8 mouse cellular contexts compared by ENCODE assay signal in genomic region chr14:33673350-33674087, GRCm38 (mm10).
DNase-seq lines count a peak whose midpoint lies in the region; ATAC-seq and TF ChIP-seq lines count a peak whose summit lies in the region.

No protein-coding gene starts in this region.

- 83% methylated on average over 5 of the region's 5 CpGs for WGBS in forebrain, embryonic 10.5 days
- 72% methylated on average over 5 of the region's 5 CpGs for whole genome bisulfite sequencing in forebrain, embryonic 11.5 days

- DNase-seq in forebrain, embryonic 10.5 days (ENCODE audit: extremely low spot score, low spot score), result peak; percentile 23
- no peak for DNase-seq in forebrain, embryonic 11.5 days (ENCODE audit: low spot score)
- DNase-seq in urinary bladder, postnatal 14 days (ENCODE audit: low spot score), result peak; percentile 58
- DNase-seq in urinary bladder, adult 2 months (ENCODE audit: low spot score), result no peak
- DNase-seq in layer of hippocampus, adult 2 months (ENCODE audit: low spot score in 2 of 2), result peak; percentile 37 to 60
- DNase-seq in thymus, postnatal 36 days, result no peak

- H3K4me2 ChIP-seq in forebrain, embryonic 11.5 days (ENCODE audit: low read depth, low read length, severe bottlenecking), result no peak overlapping the region

- H3K4me1 ChIP-seq in forebrain, embryonic 10.5 days, result no peaks in the 10 kb centered on the region
- no peaks in the 10 kb centered on the region for H3K4me1 ChIP-seq in forebrain, embryonic 11.5 days (replicated peaks; ENCODE audit: control insufficient read depth, insufficient read depth, low read length)
- no peaks in the 10 kb centered on the region for H3K4me1 ChIP-seq in embryonic fibroblast, embryonic 13.5 days (ENCODE audit: control insufficient read depth, insufficient read depth, low read length)

- H3K9ac ChIP-seq in forebrain, embryonic 11.5 days (ENCODE audit: low read length), result no peak overlapping the region

- TF ChIP-seq CTCF in embryonic fibroblast, embryonic 13.5 days (IDR thresholded peaks at IDR 0.05; ENCODE audit: borderline replicate concordance, insufficient read depth, low read length), result peak; percentile 86
- peak; percentile 94 for TF ChIP-seq CTCF in layer of hippocampus, adult 2 months (conservative IDR thresholded peaks at IDR 0.05)

- H3K27ac ChIP-seq in forebrain, embryonic 10.5 days, result no peak overlapping the region
- H3K27ac ChIP-seq in forebrain, embryonic 11.5 days (ENCODE audit: low read depth, low read length), result no peak overlapping the region
- H3K27ac ChIP-seq in embryonic fibroblast, embryonic 13.5 days (ENCODE audit: insufficient read depth, low read length), result no peak overlapping the region
- H3K27ac ChIP-seq in layer of hippocampus, adult 2 months, result no peak overlapping the region

- no peaks in the 10 kb centered on the region for H3K27me3 ChIP-seq in forebrain, embryonic 10.5 days (ENCODE audit: poor library complexity, severe bottlenecking)
- H3K27me3 ChIP-seq in forebrain, embryonic 11.5 days (ENCODE audit: control insufficient read depth, insufficient read depth, low read length), result no peaks in the 10 kb centered on the region

- TF ChIP-seq POLR2A in embryonic fibroblast, embryonic 13.5 days (IDR thresholded peaks at IDR 0.05; ENCODE audit: low read depth, low read length), result no peak

- no peak for ATAC-seq in forebrain, embryonic 11.5 days (replicated peaks; ENCODE audit: low FRiP score)
- 0 out of 2 replicates have a peak, but pooled peaks have one; percentile 26 for ATAC-seq in megakaryocyte progenitor cell, adult 5-6 weeks (replicated peaks; ENCODE audit: poor library complexity)

- no peak overlapping the region for H3K4me3 ChIP-seq in forebrain, embryonic 10.5 days
- no peak overlapping the region for H3K4me3 ChIP-seq in forebrain, embryonic 11.5 days (ENCODE audit: low read depth, low read length)
- no peak overlapping the region for H3K4me3 ChIP-seq in embryonic fibroblast, embryonic 13.5 days (ENCODE audit: insufficient read depth, low read length)
- H3K4me3 ChIP-seq in layer of hippocampus, adult 2 months, result no peak overlapping the region

- no peaks in the 10 kb centered on the region for H3K9me3 ChIP-seq in forebrain, embryonic 10.5 days
- H3K9me3 ChIP-seq in forebrain, embryonic 11.5 days (ENCODE audit: control insufficient read depth, low read length), result no peaks in the 10 kb centered on the region

- no peaks in the 10 kb centered on the region for H3K36me3 ChIP-seq in forebrain, embryonic 10.5 days (replicated peaks)
- H3K36me3 ChIP-seq in forebrain, embryonic 11.5 days (ENCODE audit: control insufficient read depth, insufficient read depth, low read length), result no peaks in the 10 kb centered on the region

Comparison
In these comparisons a context has a peak if more than half of its experiments do, and no peak if none do; other contexts are left out.
1. DNase-seq: peak in forebrain, embryonic 10.5 days (single experiment), urinary bladder, postnatal 14 days (single experiment) and layer of hippocampus, adult 2 months (2 of 2); none in forebrain, embryonic 11.5 days (single experiment), urinary bladder, adult 2 months (single experiment) and thymus, postnatal 36 days (0 of 2).